Mouse (Mus musculus) limb, embryonic 10.5 days (tissue): ENCODE results near the gene Fam234a. TPM values are rescaled to one million over a fixed set of nuclear protein-coding genes. Genes with fewer than 3 reads are reported as not detected.
"Not testable (repeated sequence)": the region's sequence is repeated elsewhere in the genome, so short reads cannot be mapped to it uniquely, and the experiment has no call there.

ENCODE experiments used
- DNase-seq: peaks from one replicate; pipeline ENCODE4 v3.0.0-alpha.2; 2017; ENCODE audit warnings: low spot score
- H3K27ac ChIP-seq: fragments of 300-500 bp; sonication (generic); 2 replicates; pipeline ENCODE4 v1.5.1; 2016; ENCODE audit warnings: mild to moderate bottlenecking
- H3K27me3 ChIP-seq: fragments of 300-500 bp; sonication (generic); 2 replicates; pipeline ENCODE4 v1.6.1; 2016; ENCODE audit warnings: low read depth, mild to moderate bottlenecking; ENCODE audit not compliant: poor library complexity, severe bottlenecking
- H3K36me3 ChIP-seq: fragments of 300-500 bp; sonication (generic); 2 replicates; pipeline ENCODE4 v1.6.1; 2016; ENCODE audit warnings: mild to moderate bottlenecking, moderate library complexity
- H3K4me1 ChIP-seq: fragments of 300-500 bp; sonication (generic); 2 replicates; pipeline ENCODE4 v1.6.1; 2016
- H3K4me3 ChIP-seq: fragments of 300-500 bp; sonication (generic); 2 replicates; pipeline ENCODE4 v1.5.1; 2016; ENCODE audit warnings: mild to moderate bottlenecking, moderate library complexity
- H3K9me3 ChIP-seq: fragments of 300-500 bp; sonication (generic); replicated peaks from 2 replicates; pipeline ENCODE4 v1.6.1; 2016; ENCODE audit warnings: mild to moderate bottlenecking
- WGBS: fragments of 180-500 bp; shearing (Covaris S2); methylation state at CpG from one replicate; pipeline ENCODE4 v1.1.7; 2016; 5-methylcytosine and 5-hydroxymethylcytosine counted together
- polyA plus RNA-seq: library from polyadenylated mRNA; unstranded; fragments of >200 nt; fragmentation: Nextera tagmentation; extraction: Ambion mirVana; gene quantifications from 2 replicates; pipeline ENCODE4 v1.2.1, GENCODE M21; 2016

Gene Fam234a
- 21.5 and 28.0 TPM in 2 replicates for polyA plus RNA-seq

- WGBS, result 10% methylated on average over 33 of the region's 33 CpGs
- H3K9me3 ChIP-seq, result no peaks in the 10 kb centered on the region
- no peaks in the 10 kb centered on the region for H3K36me3 ChIP-seq
- DNase-seq, result peak; percentile 98
- H3K4me1 ChIP-seq, result peaks cover 12% of the 10 kb centered on the region; the same call in 1 of the 2 replicates
- peak within 1 kb of the TSS; percentile 73 for H3K4me3 ChIP-seq
- H3K27ac ChIP-seq, result peak within 1 kb of the TSS; percentile 81
- no peaks in the 10 kb centered on the region for H3K27me3 ChIP-seq
Observed at GRCm38 (mm10) chr17:26244101-26244841, at the start of gene Fam234a. Gene Fam234a, minus strand, starts transcription at chr17:26244242.

DNA sequence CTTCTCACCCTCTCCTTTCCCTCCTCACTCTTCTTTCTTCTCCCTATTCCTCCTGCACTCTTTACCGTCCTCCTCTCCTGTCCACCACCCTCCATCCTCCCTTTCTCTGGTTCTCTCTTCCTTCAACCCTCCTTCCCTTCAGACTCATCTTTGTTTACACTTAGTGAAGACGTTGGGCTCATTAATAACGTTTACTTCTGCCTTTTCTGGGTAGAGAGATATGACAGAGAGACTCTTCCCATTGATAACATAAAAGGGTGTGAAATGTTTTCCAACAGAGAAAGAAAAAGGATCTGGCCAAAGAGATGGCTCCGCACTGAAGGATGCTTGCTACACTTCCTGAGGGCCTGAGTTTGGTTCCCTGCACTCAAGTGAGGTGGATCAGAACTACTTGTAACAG, 45.4 kb upstream of the Fam234a start:
- Histone ChIP-seq H3K27me3 (no peaks in the 10 kb centered on the region), H3K36me3 (peaks cover 75% of the 10 kb centered on the region), H3K4me3 (no peak overlapping the region), H3K4me1 (no peaks in the 10 kb centered on the region), H3K27ac (no peak overlapping the region), H3K9me3 (peaks cover 9% of the 10 kb centered on the region; the same call in 1 of the 2 replicates)
- 82% methylated on average over 4 of the region's 4 CpGs for WGBS
- no peak for DNase-seq

GRCm38 (mm10) chr17:26286199-26286955, 42.3 kb upstream of the Fam234a start:
- no peak for DNase-seq
- H3K4me1 ChIP-seq, result no peaks in the 10 kb centered on the region
- H3K27me3 ChIP-seq, result no peaks in the 10 kb centered on the region
- no peak overlapping the region for H3K27ac ChIP-seq
- WGBS, result 86% methylated on average over 8 of the region's 8 CpGs
- H3K9me3 ChIP-seq, result peaks cover 3% of the 10 kb centered on the region; the same call in 1 of the 2 replicates
- H3K4me3 ChIP-seq, result no peak overlapping the region
- H3K36me3 ChIP-seq, result peaks cover 100% of the 10 kb centered on the region

DNA sequence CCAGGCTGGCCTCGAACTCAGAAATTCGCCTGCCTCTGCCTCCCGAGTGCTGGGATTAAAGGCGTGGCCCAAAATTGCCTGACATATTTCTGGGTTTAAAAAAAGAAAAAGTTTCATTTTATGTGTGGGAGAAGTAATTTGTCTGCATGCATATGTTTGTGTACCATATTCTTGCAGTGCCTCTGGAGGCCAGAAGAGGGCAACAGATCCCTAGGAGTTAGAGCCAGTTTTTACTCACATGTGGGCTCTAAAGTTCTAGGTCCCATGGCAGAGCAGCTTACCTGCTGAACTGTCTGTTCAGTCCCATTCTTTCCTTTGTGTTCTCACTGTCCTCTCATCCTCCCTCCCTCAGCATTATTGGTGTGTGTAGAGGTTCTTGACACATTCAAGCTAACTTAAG, 32.7 kb upstream of the Fam234a start:
- Histone ChIP-seq H3K27ac (no peak overlapping the region), H3K4me3 (no peak overlapping the region), H3K27me3 (no peaks in the 10 kb centered on the region), H3K9me3 (no peaks in the 10 kb centered on the region), H3K4me1 (no peaks in the 10 kb centered on the region), H3K36me3 (peaks cover 98% of the 10 kb centered on the region)
- DNase-seq, result no peak
- 90% methylated on average over 4 of the region's 4 CpGs for WGBS

DNA sequence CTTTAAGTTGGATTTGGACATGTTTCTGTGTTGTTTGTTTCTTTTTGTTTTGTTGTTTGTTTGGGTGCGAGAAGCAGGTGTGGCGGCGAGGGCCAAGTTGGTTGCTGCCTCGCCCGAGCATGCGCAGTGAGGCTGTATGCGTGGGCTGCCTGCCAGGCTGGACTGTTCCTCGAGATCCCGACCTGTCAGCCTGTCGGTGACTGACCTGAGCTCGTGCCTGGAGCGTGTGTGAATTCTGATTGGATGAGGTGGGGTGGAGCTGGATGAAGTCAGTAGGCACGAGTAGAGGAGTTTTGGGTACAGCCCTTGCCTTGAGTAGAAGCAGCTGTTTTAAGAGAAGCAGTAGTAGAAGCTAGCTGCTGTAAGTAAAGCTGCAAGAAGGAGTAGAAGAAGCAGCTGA, 31.9 kb upstream of the Fam234a start:
- DNase-seq, result no peak
- Histone ChIP-seq H3K36me3 (peaks cover 98% of the 10 kb centered on the region), H3K27ac (no peak overlapping the region), H3K4me1 (no peaks in the 10 kb centered on the region), H3K4me3 (no peak overlapping the region), H3K9me3 (no peaks in the 10 kb centered on the region), H3K27me3 (no peaks in the 10 kb centered on the region)
- WGBS, result 90% methylated on average over 13 of the region's 13 CpGs

GRCm38 (mm10) chr17:26272586-26272985, 28.5 kb upstream of the Fam234a start:
- no peak for DNase-seq
- 87% methylated on average over 3 of the region's 3 CpGs for WGBS
- no peak overlapping the region for H3K27ac ChIP-seq
- no peak overlapping the region for H3K4me3 ChIP-seq
- H3K27me3 ChIP-seq, result no peaks in the 10 kb centered on the region
- no peaks in the 10 kb centered on the region for H3K4me1 ChIP-seq
- peaks cover 96% of the 10 kb centered on the region for H3K36me3 ChIP-seq
- H3K9me3 ChIP-seq, result no peaks in the 10 kb centered on the region

DNA sequence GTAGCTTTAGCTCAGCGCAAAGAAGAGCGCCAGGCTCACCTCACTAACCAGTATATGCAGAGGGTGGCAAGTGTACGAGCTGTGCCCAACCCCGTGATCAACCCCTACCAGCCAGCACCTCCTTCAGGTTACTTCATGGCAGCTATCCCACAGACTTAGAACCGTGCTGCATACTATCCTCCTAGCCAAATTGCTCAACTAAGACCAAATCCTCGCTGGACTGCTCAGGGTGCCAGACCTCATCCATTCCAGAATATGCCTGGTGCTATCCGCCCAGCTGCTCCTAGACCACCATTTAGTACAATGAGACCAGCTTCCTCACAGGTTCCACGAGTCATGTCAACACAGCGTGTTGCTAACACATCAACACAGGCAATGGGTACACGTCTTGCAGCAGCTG, 25.5 kb upstream of the Fam234a start:
- peaks cover 95% of the 10 kb centered on the region for H3K36me3 ChIP-seq
- H3K9me3 ChIP-seq, H3K27me3 ChIP-seq, H3K4me1 ChIP-seq, H3K27ac ChIP-seq, H3K4me3 ChIP-seq, DNase-seq: not testable (repeated sequence)
- 96% methylated on average over 10 of the region's 10 CpGs for WGBS

DNA sequence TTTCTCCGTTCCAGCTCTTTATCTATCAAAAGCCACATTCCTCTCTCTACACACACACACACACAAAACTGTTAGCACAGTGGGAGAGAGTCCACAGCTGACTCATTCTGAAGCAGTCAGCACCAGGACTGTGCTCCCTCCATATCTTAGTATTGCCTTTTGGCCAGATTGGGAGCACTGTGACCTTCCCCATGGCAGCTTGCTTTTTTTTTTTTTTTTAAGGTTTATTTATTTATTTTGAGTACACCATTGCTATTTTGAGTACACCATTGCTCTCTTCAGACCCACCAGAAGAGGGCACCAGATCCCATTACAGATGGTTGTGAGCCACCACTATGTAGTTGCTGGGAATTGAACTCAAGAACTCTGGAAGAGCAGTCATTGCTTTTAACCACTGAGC, 24.8 kb upstream of the Fam234a start:
- Histone ChIP-seq H3K4me3 (no peak overlapping the region), H3K9me3 (no peaks in the 10 kb centered on the region), H3K27ac (no peak overlapping the region), H3K27me3 (no peaks in the 10 kb centered on the region), H3K36me3 (peaks cover 95% of the 10 kb centered on the region), H3K4me1 (no peaks in the 10 kb centered on the region)
- DNase-seq, result no peak
- WGBS, result 95% methylated on average over 1 of the region's 1 CpGs

- 99% methylated on average over 3 of the region's 3 CpGs for WGBS
- Histone ChIP-seq H3K4me1 (no peaks in the 10 kb centered on the region), H3K9me3 (no peaks in the 10 kb centered on the region), H3K27me3 (no peaks in the 10 kb centered on the region), H3K27ac (no peak overlapping the region), H3K36me3 (peaks cover 99% of the 10 kb centered on the region), H3K4me3 (no peak overlapping the region)
- no peak for DNase-seq
Observed at GRCm38 (mm10) chr17:26262384-26262783, 18.3 kb upstream of the Fam234a start.

DNA sequence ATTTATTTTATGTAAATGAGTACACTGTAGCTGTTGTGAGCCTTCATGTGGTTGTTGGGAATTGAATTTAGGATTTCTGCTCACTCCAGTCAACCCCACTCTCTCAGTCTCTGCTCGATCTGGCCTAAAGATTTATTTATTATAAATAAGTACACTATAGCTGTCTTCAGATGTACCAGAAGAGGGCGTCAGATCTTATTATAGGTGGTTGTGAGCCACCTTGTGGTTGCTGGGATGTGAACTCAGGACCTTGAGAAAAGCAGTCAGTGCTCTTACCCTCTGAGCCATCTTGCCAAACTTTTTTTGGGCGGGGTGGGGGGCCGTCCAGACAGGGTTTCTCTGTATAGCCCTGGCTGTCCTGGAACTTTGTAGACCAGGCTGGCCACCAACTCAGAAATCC, 17.8 kb upstream of the Fam234a start:
- H3K27ac ChIP-seq, result no peak overlapping the region
- no peak overlapping the region for H3K4me3 ChIP-seq
- no peaks in the 10 kb centered on the region for H3K9me3 ChIP-seq
- WGBS, result 89% methylated on average over 4 of the region's 4 CpGs
- H3K36me3 ChIP-seq, result peaks cover 99% of the 10 kb centered on the region
- no peaks in the 10 kb centered on the region for H3K4me1 ChIP-seq
- no peak for DNase-seq
- H3K27me3 ChIP-seq, result no peaks in the 10 kb centered on the region

- Histone ChIP-seq H3K9me3 (no peaks in the 10 kb centered on the region), H3K4me3 (no peak overlapping the region), H3K27me3 (no peaks in the 10 kb centered on the region), H3K36me3 (peaks cover 61% of the 10 kb centered on the region), H3K4me1 (peaks cover 13% of the 10 kb centered on the region), H3K27ac (no peak overlapping the region)
- no peak for DNase-seq
- 97% methylated on average over 7 of the region's 7 CpGs for WGBS
Observed at GRCm38 (mm10) chr17:26255313-26255712, 11.3 kb upstream of the Fam234a start.

GRCm38 (mm10) chr17:26253399-26253798, 9.4 kb upstream of the Fam234a start:
- WGBS, result under 1% methylated on average over 24 of the region's 24 CpGs
- no peaks in the 10 kb centered on the region for H3K27me3 ChIP-seq
- peak overlapping the region; percentile 73 for H3K4me3 ChIP-seq
- peak overlapping the region; percentile 93 for H3K27ac ChIP-seq
- H3K36me3 ChIP-seq, result peaks cover 42% of the 10 kb centered on the region
- no peak for DNase-seq
- H3K4me1 ChIP-seq, result peaks cover 13% of the 10 kb centered on the region
- no peaks in the 10 kb centered on the region for H3K9me3 ChIP-seq

DNA sequence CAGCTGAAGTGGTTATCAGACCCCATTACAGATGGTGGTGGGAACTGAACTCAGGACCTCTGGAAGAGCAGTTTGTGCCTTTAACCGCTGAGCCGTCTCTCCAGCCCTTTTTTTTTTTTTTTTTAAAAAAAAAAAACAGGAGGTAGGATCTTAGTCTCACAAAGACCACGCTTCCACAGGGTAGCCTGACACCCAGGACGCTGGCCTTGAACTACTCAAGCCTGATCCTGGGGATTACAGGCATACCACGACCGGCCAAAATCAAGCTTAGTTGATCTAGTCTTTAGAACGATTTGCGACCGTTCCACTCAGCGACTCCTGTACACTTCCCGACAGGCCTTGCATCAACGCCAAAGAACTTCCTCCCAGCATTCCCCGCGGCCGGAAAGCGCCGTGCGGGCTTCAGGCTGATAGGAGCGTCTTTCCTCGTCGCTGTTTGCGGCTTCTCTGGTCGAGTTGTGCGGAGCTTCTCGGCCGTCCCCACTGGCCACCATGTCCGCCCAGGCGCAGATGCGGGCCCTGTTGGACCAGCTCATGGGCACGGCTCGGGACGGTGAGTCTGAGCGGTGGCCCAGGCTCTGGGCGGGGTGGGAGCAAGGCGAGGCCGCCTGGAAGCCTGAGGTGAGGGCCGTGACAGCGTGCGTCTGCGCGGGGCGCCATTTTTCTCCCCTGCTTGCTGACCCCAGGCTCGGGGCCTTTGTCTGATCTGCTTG, 8.7 kb upstream of the Fam234a start, which contains the start of gene Luc7l:
Gene Luc7l (plus strand): TSS at position 358 of the 713 bp plus-strand sequence.
- under 1% methylated on average over 43 of the region's 43 CpGs for WGBS
- peaks cover 35% of the 10 kb centered on the region for H3K36me3 ChIP-seq
- DNase-seq, result peak; percentile 94
- H3K4me1 ChIP-seq, result peaks cover 13% of the 10 kb centered on the region
- H3K9me3 ChIP-seq, result no peaks in the 10 kb centered on the region
- peak within 1 kb of the TSS; percentile 93 for H3K27ac ChIP-seq
- H3K4me3 ChIP-seq, result peak within 1 kb of the TSS; percentile 73
- H3K27me3 ChIP-seq, result no peaks in the 10 kb centered on the region
